Mouse (Mus musculus) thymus, postnatal 25 days (tissue): ENCODE results near the gene Tram2.
A peak's percentile ranks its signal among the peaks of the same experiment; 100 is the strongest.

ENCODE experiments used
- DNase-seq: peaks from one replicate; pipeline ENCODE4 v3.0.0; 2022

Tram2 gene

DNA sequence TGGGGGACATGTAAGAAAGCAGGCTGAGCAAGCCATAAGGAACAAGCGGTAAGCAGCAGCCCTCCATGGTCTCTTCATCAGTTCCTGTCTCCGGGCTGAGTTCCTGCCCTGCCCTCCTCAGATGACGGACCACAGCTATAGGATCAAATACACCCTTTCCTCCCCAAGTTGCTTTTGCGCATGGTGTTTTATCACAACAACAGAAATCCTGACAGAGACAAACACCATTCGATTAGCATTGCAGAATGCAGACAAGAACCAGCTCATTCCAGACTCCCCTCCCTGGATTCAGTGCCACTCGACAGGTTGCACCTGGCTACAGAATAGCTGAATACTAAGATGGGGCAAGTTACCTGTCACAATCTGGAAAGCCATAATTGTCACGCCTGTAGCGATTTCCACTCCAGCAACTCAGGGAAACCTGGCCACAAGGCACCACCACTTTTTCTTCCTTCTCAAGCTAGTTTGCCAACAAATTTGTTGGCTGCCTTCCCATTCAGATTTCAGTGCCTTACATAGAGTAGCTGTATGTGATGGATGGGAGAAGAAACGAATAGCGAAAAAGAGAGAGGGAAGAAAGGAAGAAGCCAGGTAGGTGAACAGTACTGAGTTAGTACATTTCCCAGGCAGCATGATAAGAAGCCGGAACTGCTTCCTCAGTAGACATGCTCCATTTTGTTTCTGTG is 11.3 kb downstream of the Tram2 start:
- no peak for DNase-seq

DNA sequence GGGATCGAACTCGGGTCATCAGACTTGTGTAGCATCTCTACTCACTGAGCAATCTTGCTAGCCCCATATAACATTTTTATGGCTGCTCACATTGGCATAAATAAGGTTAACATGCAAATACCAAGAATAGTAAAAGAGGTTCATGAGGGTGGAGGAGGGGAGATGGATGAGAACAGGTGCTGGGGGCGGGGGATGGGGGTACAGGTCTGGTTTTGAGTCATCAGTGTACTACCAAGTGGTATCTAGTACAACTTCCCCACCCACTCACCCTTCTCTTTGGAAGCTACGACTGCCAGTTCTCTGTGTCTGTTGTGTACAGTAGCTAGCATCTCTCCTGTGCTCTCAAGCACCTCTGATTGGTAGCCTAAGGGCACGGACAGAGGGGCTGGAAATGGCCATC is 14.9 kb downstream of the Tram2 start:
- no peak for DNase-seq

DNA sequence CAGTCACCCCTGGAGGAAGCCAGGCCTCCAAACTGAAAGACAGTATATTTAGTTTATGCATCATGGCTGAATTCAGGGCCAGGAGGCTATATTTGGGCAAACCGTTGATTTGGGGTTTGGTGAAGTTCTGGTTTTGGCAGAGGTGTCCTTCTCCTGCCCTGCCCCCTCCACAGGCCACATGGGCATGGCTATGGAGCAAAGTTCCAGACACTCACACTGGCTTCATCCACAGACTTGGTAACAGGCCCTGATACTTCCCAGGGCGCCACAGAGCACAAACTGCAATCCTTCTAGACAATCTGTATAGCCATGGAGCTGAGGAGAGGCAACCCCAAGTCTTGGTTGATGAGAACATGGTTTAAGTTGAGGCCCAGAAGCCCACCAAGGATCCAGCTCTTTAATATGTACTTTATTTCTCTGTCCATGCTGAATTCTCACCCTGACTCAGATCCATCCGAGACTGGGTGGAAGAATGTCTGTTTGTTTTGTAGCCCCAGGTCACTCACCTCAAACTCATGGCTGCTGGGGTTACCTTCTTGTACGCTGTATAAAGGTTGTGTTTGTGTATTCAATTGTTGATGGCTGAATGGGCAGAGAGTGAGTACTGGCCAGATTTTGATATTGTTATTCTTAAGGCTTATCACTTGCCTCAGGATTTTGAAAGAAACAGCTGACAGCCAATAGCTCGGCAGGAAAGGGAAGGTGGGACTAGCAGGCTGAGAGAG is 19.5 kb downstream of the Tram2 start:
- no peak for DNase-seq

DNA sequence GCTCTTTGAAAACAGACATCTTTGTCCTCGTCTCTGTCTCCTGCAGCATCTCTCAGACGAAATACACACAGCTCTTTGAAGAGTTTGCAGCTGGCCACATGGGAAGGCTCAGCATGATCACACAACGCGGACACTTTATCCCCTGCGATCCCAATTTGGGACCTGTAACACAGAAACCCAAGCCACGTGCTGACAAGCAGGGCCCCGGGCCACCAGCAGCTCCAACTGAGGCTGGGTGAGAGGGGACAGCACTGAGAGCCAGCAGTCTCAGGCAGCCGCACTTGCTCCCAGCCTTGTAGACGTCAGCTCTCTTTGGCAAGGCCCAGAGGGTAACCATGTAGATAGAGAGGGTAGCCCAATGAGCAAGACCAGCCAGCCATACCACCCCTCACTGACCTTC is 26.0 kb downstream of the Tram2 start:
- no peak for DNase-seq

DNA sequence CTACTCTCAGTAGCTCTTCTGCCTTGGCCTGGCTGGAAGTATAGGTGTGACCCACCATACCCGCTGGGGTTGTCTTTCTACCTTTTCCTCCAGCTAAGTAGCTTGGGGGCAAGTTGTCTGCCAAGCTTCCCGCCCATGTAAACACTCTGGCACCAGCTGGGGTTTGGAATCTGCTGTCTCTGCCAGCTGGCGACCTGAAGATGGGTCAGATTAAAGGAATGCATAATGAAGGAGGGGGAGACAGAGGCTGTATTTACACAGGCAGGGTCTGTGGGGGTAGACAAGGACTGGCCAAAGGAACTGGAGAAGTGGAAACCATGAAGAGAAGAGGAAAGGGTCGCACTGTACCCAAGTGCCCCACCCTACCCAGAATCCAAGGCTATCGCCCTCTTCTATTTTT is 26.4 kb downstream of the Tram2 start:
- no peak for DNase-seq

DNA sequence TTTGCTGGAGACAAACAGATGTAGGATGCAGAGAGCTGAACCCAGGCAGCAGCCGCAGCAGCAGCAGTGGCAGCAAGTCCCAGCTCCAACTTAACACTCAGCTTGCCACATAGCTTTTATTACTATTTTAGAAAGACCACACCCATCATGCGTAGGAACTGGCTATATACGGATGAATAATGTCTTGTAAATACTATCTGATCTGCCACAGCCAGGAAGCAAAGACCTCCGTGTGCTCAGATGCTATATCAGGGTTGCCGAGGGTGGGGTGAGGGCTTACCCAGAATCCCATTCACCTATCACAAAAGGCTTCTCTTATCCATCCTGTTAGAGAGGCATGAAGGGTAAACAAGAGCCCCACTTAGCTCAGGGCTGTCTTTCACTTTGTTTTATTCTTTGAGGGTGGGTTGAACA is 26.9 kb downstream of the Tram2 start:
- peak; percentile 24 for DNase-seq

DNA sequence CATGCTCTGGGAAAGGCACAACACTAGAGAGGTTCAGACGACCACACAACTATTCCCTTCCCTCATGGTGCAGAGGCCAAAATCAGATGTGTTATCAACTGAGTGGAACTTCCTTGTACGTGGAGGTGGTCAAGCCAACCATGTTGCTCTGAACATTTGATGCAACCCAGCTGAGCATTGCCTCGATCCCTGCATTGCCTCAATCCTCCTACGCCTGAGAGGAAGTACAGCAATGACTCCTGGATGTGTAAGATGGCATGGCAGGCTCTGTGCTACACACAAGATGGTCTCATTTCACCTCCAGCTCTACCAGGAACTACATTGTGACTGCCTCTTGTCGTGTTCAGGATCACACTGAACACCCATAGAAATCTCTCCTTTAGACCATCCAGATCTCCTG is 30.0 kb downstream of the Tram2 start:
- DNase-seq = no peak

DNA sequence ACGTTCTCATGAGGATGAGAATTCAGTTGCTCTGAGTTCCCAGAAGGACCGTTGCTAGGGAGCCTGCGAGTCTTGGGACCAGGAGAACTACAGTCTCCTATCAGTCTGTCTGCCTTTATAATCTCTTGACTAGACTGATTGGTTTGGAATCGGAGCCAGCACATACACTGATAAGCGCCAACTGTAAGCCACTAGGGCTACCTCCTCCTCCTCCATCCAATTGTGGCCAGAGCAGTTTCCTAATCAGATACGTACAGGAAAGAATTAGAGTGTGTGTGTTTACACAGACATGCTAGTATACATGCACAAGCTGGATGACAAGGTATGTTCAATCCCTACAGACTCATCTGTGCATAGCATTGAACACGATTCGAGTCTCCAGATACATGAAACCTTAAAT is 30.6 kb downstream of the Tram2 start:
- no peak for DNase-seq

DNA sequence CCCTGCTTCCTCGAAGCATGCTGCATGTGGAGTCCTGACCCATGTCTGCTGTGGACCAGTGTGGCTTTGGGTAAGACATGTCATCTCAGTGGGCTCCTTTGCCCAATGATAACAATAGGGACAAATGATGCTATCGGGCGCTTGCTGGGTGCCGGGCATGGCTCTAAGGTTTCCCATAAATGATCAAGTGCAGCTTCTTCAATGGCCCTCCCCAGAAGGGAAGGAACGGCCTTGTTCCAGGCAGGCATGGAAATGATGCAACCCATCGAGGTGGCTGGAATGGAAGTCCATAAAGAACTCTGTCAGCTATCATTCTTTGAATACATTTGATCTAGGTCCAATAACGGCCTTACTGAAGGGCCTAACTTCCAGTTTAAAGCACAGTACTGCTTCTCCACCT is 36.6 kb downstream of the Tram2 start:
- no peak for DNase-seq

DNA sequence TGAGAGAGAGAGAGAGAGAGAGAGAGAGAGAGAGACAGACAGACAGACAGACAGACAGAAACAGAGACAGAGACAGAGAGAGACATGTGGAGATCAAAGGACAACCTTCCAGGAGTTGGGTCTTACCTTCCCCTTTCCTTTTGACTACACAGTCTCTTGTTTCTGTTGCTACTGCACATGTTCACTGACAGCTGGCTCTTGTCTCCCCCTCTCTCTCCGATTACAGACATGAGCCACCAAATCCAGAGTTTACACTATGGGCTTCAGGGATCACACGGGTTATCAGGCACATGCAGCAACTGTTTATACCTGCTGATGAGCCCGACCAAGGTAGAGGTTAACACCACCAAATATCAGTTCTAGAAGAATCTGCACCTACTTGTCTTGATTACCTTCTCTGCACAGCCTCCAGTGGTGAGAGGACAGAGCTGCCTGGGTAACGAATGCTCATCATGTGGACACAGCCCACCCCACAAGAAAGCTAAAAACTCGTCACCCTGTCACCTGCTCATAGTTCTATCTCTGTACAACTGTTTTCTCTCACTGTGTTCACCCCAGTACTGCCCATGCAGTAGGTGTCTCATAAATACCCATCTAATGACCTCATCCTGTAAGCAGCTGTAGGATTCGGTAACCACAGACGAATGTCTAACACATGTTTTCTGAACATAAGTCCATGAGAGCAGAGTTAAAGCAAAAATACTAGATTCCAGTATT is 38.3 kb downstream of the Tram2 start:
- DNase-seq = no peak

DNA sequence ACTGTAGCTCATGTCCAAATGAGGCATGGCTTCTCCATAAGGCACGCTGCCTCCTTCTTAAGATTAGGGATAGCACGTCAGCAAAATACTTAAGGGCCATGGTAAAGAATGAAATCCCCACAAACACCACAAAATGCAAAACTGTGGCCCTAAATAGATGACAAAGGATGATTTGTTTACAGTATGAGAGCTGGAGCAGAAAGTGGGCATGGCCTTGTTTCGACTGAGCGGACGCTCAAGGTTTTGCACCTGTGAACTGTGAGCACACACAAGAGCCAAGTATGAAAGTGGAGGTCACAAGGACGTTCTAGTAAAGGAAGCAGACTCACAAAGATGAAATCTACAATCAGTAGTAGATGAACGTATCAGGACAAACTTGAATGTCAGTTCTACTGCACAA is 38.9 kb downstream of the Tram2 start:
- DNase-seq = no peak

DNA sequence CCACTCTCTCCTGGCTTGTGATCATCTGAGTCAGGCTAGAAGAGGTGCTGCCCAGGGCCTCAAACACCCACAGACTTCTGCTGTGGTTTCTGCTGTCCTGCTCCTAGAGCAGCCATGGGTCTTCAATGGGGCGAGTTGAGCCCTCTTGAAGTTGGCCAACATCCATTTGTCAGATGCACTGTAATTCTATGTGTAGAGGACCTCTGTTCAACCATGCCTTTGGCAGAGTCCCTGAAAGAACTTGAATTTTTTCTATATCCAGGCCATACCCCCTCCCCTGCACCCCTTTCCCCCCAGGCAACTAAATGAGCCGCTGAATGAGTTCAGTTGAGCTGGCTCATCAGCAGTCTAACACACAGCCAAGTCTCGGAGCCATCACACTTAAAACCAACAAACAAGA is 39.5 kb downstream of the Tram2 start:
- DNase-seq = no peak

DNA sequence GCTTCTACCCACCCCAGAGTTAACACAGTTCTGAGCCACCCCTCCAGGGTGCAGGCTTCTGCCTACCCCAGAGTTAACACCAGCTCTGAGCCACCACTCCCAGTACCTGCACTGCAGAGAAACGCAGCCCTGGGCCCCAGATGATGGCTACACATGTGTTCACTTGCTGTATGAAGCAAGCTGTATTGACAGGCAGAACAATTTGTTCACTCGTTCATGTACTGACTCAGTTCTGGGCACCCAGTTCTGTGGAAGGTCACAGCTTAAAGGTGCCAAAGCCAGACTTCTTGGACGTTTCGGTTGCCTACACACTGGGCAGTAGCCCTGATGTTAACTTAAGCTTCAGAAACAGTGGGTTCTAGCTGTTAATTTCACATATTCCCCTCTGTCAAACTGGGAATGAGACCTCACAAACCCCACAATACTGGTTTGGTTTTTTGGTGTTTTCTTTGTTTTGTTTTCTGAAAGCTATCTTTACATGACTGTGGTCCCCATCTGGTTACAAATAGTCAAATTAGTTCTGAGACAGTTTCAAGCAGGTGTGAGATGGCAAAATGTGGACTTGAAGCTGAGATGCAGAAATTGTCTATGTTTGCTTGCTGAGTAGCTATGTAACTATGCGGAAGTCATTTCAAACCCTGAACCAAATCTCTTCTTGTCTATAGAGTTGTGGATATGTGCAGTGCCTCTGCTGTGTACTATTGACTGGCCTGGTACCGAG is 41.0 kb downstream of the Tram2 start:
- no peak for DNase-seq

DNA sequence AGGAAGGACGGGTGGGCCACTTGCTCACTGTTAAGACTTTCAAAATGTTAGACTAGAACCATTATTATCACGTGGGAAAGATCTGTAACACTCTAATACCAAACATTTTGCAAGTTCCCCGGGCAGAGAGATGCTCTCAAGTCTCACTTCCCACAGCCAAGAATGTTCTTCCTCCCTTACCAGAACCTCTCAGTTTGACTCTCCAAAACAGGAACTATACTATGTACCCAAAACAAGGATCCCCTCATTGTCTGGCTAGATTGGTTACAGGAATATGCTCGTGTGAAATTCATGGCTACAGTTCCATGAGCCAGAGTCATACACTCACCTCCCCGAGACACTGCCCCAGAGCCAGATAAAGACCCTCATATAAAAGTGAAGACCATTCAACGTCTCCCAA is 43.2 kb downstream of the Tram2 start:
- DNase-seq = no peak

DNA sequence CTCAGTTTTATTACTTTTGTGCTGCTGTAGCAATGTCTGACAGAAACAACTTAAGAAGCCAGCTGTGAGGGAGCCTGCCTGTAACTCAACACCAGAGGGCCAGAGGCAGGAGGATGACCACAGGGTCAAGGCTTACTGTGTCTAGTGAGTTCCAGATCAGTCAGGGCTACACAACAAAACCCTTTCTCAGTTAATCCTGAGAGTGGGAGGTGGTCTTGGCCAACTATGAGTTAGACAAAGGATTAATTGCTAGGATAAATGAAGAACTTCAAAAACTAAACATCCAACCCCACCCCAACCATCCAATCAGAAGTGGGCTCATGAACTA is 45.3 kb downstream of the Tram2 start:
- DNase-seq = no peak

DNA sequence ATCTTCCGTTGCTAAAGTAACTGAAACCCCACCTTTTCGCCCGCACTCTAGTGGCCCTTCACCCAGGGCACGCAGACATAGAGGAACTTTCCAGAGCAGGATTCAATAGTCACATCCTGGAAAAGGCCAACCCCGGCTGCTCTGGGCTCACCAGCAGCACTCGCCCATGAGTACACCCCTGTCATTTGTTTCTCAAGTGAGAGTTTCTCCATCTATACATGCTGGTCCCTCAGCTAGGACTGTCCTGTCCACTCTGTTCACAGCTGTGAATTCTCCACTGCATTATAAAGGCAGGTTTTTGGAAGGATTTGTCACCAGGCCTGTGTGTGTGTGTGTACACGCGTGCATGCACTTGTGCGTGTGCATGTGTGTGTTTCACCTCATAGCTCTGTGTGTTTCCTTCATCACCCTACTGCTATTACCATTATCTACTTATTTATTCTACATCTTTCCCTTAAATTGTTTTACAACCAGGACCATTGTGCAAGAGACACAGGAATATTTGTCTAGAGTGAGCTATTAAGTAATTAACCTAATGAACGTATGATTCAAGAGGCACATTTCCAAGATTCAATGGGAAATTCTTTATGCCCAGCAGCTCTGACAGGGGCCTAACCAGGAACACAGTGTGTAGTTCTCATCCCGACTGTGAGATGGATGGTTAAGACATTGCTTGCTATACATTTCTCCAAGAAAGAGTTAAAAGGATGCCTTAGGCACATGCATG is 45.8 kb downstream of the Tram2 start:
- DNase-seq = no peak

DNA sequence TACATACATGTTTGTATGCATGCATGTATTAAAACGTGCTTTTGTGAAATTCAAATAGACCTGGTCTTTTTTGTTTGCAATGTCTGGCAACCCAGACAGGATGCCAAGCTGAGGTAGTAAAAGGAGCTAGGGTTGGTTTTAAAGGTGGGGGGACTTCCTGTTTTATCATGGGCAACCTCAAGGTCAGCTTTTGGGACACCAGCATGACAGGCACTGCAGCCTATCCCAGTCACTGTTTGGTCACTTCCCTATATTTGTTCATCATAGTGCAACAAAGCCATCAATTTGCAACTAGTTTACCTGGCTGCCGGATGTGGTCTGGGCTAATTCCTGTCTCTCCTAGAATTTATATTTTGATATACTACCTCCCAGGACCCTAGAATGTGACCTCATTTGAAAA is 47.4 kb downstream of the Tram2 start:
- no peak for DNase-seq

DNA sequence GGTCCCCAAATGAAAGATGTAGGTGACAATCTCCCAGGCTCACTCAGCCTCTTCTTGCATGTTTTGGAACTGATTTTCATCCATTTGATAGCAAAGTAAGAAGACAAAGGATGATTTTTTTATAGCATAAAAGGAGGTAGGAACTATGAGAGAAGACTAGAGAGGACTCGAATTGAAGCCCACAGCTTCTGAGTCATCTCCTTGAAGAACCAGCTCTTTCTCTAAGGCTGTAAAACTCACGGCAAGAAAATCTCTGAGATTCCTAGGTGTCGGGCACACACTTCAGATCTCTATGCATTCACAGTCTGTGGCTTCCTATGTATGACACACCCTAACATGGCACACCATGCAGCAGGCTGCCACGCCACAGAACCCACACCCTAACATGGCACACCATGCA is 50.0 kb downstream of the Tram2 start:
- DNase-seq = no peak

DNA sequence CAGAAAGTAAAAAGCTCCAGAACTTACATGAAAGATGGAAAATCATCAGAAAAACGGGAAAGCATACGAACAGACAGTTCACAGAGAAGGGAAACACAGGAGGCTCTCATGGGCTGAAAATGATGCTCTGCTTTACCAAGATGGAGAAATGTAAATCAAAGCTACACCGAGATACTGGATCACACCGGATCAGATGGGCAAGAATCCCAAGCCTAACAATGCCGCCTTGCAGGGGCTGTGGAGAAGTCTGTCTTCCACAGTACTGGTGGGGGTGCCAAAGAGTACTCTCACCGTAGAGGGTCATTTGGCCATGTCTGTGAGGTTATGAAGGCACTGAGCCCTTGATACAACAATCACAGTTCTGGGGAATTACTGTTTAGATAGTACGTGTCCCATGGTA is 52.5 kb downstream of the Tram2 start:
- no peak for DNase-seq

DNA sequence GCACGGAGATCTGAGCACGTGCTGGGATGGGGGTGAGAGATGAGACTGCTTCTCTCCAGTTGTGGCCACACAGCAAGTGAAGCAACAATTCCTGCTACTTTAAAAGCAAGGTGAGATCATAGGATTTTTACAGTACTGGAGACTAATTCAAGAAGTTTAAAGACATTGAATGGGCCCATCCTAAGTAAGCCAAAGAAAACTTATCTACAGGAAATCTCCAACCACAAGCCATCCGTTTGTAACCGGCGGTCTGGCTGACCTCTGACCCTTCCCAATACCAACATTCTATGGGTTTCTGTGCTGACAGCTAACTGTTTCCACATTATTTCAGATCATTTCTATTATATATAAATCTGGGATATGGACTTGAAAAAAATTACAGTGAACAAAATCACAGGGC is 53.8 kb downstream of the Tram2 start:
- DNase-seq = no peak

DNA sequence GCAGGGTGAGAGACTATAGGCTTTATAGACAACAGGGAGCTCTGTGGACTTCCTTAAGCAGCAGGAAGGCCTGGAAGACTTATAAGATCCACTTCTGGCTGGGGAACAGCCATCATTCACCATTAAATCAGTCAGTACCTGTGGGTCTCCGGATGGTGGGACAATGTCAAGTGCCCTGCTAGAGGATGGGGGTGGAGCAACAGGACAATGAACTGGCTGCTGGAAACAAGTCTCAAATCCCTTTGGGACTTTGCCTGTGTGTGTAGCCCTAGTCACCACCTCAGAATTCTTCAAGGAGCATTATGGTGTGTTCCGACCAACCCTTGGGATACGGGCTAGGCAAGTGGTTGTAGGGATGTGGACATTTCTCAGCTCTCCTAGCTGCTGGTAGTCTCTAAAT is 55.9 kb downstream of the Tram2 start:
- DNase-seq = no peak

DNA sequence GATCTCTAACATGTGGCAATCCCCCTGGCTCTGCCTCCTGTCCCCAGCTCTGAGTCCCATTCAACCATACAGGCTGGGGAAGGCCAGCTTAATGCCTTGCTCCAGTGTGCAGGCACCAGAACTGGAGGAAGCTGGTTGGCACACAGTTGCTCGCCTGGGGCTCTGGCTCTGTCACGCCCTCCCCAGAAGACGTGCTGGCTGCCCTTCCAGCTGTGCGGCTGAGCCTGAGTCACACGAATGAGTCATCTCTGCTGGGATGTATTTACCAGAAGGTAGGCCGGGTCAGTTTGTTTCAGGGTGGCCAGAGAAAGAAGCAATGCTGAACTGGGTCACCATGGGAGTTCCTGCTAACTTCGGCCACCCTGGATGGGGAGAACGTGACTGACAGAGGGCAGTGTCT is 64.6 kb downstream of the Tram2 start:
- no peak for DNase-seq

DNA sequence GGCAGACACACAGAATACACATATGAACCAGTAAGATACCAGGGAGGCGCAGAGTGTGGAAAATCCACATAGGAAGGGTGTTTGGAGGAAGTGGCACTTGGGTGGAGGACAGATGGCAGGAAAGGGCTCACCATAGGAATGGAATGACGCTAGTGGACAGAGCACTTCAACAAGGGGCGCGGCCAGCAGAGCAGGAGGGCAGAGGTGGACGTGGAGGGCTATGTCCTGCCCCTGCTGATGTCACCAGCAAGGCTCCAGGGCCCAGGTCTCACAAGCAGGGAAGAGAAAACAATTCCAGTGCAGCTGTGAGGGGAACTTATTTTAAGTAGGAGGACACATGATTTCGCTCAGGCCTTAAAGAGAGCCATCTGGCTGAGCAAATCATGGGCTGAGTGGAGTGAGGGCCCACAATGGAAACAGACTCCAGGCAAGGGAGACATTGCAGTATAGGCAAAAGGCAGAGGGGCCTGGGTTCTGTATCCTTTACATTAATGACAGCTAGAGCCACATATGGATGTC is 68.7 kb downstream of the Tram2 start:
- DNase-seq = no peak
